Mouse (Mus musculus) thymus, adult 2 months (tissue): ENCODE measurements at regions not wholly inside any gene's neighbourhood (a gene's known extent, or its start where the extent isn't known, plus 50 kb on each side); places are given as distances from the start of the nearest gene placed in this dataset.

Source experiments
- CTCF ChIP-seq: fragments of 200-500 bp; IDR thresholded peaks from 2 replicates; pipeline ENCODE4 v1.5.1; 2012; ENCODE audit warnings: mild to moderate bottlenecking, control low read depth, low read length, moderate library complexity, borderline replicate concordance; ENCODE audit not compliant: control insufficient read depth, poor library complexity, insufficient read depth; ENCODE audit errors: extremely low read depth
- POLR2A ChIP-seq: fragments of 200-500 bp; IDR thresholded peaks from 2 replicates; pipeline ENCODE4 v1.6.1; 2012; ENCODE audit warnings: mild to moderate bottlenecking, low read length, control low read depth, moderate library complexity; ENCODE audit not compliant: control insufficient read depth, poor library complexity, insufficient read depth; ENCODE audit errors: extremely low read depth

- TF ChIP-seq POLR2A (no peak), CTCF (no peak)
Observed at GRCm38 (mm10) chr9:51664876-51665275, 100.3 kb upstream of the Arhgap20 start.
